Mouse (Mus musculus): ENCODE data around the gene Slc16a12. TPM values are rescaled to one million over a fixed set of nuclear protein-coding genes. Genes with fewer than 3 reads are reported as not detected.

Slc16a12 gene
- polyA plus RNA-seq, 1 experiment from 2014 or later: 0.75 TPM

DNA sequence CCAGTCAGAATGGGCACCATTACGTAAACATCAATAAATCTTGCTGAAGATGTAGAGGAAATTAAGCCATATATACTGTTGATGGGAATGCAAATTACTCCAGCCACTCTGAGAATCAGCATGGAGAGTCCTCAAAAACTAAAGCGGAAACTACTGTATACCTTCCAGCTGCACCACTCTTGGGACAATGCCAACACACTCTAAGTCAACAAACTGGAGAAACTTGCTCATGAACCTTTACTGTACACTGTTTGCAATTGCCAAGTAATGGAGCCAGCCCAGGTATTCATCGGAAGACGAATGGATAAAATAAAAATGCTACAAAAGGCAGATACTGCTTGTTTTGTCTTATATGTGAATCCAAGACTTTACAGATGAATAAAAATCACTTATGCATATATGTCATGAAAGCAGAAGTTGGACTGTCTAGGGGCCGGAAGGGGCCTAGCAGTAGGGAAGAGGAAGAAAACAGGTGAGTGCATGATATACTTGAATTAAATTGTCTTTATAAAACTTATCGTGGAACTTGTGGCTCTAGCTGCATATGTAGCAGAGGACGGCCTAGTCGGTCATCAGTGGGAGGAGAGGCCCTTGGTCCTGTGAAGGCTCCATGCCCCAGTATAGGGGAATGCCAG lies 50.6 kb downstream of the Slc16a12 start:
- Histone ChIP-seq H3K27ac (no peak overlapping the region), H3K36me3 (no peaks in the 10 kb centered on the region), H3K9me3 (replicated peaks) (no peaks in the 10 kb centered on the region), H3K4me1 (no peaks in the 10 kb centered on the region), H3K27me3 (ENCODE audit: low read depth, poor library complexity, severe bottlenecking) (no peaks in the 10 kb centered on the region), H3K4me3 (no peak overlapping the region)
- DNase-seq (ENCODE audit: low spot score): no peak
- WGBS: 94% methylated on average over 8 of the region's 8 CpGs

DNA sequence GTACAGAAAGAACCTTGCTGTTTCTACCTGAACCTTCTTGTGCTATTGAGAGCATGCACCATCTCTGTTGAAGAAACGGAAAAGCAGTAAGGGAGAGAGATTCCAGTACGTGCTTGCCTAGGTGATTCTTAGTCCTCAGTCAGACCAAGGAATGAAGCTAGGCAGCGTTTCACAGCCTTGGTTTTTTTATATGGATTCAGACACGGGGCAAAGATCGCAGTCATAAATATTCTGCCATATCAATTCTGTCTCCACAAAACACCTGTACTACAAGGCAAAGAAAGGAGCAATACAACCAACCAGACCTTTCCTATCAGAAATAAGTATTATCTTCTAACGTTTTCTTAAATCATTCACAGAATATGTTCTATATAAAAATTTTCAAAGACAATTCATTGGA lies 55.7 kb downstream of the Slc16a12 start:
- H3K36me3 ChIP-seq: no peaks in the 10 kb centered on the region
- 86% methylated on average over 6 of the region's 6 CpGs for WGBS
- no peak overlapping the region for H3K4me3 ChIP-seq
- H3K27ac ChIP-seq: no peak overlapping the region
- no peaks in the 10 kb centered on the region for H3K9me3 ChIP-seq (replicated peaks)
- DNase-seq (ENCODE audit: low spot score): no peak
- H3K27me3 ChIP-seq (ENCODE audit: low read depth, poor library complexity, severe bottlenecking): no peaks in the 10 kb centered on the region
- H3K4me1 ChIP-seq: no peaks in the 10 kb centered on the region

DNA sequence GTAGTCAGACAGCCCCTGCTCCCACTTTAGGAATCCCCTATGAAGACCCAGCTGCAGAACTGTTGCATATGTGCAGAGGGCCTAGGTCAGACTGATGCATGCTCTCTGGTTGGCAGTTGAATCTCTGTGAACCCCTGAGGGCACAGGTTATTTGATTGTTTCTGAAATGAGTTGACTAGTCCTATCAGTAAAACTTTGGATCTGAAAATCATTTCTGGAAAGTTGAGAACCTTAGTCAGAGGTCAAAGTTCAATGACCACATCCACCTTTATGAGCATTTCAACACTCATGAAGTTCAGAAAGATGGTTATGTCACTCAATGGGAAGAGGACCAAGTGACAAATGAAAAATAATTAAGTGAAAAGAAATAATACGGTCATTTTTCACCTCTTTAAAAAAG lies 61.6 kb downstream of the Slc16a12 start:
- H3K4me3 ChIP-seq: no peak overlapping the region
- WGBS: 92% methylated on average over 1 of the region's 1 CpGs
- H3K27me3 ChIP-seq (ENCODE audit: low read depth, poor library complexity, severe bottlenecking): no peaks in the 10 kb centered on the region
- H3K36me3 ChIP-seq: no peaks in the 10 kb centered on the region
- no peaks in the 10 kb centered on the region for H3K9me3 ChIP-seq (replicated peaks)
- DNase-seq (ENCODE audit: low spot score): no peak
- H3K4me1 ChIP-seq: no peaks in the 10 kb centered on the region
- H3K27ac ChIP-seq: no peak overlapping the region

DNA sequence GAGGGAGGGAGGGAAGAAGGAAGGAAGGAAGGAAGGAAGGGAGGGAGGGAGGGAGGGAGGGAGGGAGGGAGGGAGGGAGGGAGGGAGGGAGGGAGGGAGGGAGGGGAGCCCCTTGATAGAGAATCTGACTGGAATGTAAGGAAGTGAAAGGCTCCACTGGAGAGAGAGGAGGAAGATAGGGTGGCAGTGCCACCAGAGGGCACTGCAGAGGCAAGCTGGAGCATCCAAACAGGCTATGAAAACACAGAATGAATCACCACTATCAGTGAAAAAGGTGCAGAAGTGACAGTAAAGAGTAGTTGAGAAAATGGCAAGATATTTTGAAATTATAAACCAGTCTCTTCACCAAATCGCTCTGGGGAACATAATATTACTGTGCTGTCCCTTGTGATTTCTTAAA lies 62.2 kb downstream of the Slc16a12 start:
- Histone ChIP-seq H3K4me1 (no peaks in the 10 kb centered on the region), H3K27ac (no peak overlapping the region), H3K9me3 (replicated peaks) (no peaks in the 10 kb centered on the region), H3K36me3 (no peaks in the 10 kb centered on the region), H3K4me3 (no peak overlapping the region), H3K27me3 (ENCODE audit: low read depth, poor library complexity, severe bottlenecking) (no peaks in the 10 kb centered on the region)
- 70% methylated on average over 1 of the region's 1 CpGs for WGBS
- DNase-seq (ENCODE audit: low spot score): peak; percentile 44

DNA sequence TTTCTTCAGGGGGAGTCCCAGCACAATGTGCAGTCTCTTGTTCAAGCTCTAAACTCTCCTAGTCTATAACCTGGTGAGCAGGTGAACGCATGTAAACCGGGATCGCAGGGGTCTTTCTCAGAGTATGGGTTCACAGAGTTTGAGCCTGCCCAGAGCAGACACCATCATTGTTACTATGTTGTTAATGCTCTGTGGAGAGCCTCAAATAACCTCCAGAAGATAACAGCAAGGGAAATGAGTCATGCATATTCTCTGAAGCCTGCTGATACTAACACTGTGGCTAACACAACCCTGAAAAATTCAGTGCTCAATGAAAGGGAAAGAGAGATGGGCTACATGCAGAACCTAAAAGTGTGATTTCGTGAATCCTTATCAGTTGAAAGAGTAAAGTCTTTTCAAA lies 68.7 kb downstream of the Slc16a12 start:
- H3K4me3 ChIP-seq: no peak overlapping the region
- H3K4me1 ChIP-seq: no peaks in the 10 kb centered on the region
- DNase-seq (ENCODE audit: low spot score): no peak
- H3K36me3 ChIP-seq: no peaks in the 10 kb centered on the region
- H3K27ac ChIP-seq: no peak overlapping the region
- WGBS: 92% methylated on average over 4 of the region's 4 CpGs
- H3K9me3 ChIP-seq (replicated peaks): no peaks in the 10 kb centered on the region
- no peaks in the 10 kb centered on the region for H3K27me3 ChIP-seq (ENCODE audit: low read depth, poor library complexity, severe bottlenecking)

DNA sequence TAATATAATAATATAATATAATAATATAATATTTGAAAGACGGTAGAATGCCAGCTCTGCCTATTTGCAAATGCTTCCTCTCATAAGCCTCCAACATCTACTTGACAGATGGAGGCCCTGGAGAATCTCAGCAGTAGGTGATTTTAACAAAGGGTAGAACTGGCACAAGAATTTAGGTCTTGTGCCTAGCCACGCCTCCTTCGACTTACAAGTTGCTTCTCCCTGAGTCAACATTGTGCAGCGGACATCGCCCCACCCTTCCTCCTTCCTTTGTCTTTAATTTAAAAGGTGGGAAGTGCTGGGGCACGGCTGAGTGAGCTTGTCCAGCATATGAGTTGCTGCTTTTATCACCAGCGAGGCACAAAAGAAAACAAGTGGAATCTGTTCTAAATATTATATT lies 73.6 kb downstream of the Slc16a12 start:
- no peak for DNase-seq (ENCODE audit: low spot score)

DNA sequence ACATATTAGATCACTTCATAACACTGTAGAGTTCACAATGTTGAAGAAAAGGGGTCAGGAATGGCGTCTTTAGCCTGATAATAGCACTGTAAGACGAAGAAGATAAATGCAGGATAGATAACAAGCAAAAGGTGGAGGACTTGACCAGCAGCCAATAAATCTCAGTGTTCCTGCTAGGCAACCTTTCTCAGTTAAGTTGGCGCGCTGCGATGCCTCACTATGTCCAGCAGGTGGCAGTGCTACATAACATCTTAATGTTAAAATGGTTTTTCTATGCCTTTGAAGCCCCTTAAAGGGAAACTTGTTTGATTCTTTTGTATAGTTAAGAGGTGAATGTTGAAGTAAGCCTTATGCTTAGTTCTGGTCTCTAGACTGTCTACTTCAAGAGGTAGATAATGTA lies 81.0 kb downstream of the Slc16a12 start:
- no peak overlapping the region for H3K27ac ChIP-seq
- H3K4me3 ChIP-seq: no peak overlapping the region
- 0 out of 2 replicates have a peak, but pooled peaks cover 2% of the 10 kb centered on the region for H3K4me1 ChIP-seq
- H3K36me3 ChIP-seq: no peaks in the 10 kb centered on the region
- WGBS: 0% methylated on average over 5 of the region's 5 CpGs
- H3K9me3 ChIP-seq (replicated peaks): no peaks in the 10 kb centered on the region
- H3K27me3 ChIP-seq (ENCODE audit: low read depth, poor library complexity, severe bottlenecking): no peaks in the 10 kb centered on the region
- peak; percentile 71 for DNase-seq (ENCODE audit: low spot score)

More for the DNA sequence above, 73.6 kb downstream of the Slc16a12 start:
- H3K27ac ChIP-seq: no peak overlapping the region
- H3K27me3 ChIP-seq (ENCODE audit: low read depth, poor library complexity, severe bottlenecking): no peaks in the 10 kb centered on the region
- H3K9me3 ChIP-seq (replicated peaks): no peaks in the 10 kb centered on the region
- no peak overlapping the region for H3K4me3 ChIP-seq
- WGBS: 84% methylated on average over 7 of the region's 7 CpGs
- no peaks in the 10 kb centered on the region for H3K36me3 ChIP-seq
- no peaks in the 10 kb centered on the region for H3K4me1 ChIP-seq

DNA sequence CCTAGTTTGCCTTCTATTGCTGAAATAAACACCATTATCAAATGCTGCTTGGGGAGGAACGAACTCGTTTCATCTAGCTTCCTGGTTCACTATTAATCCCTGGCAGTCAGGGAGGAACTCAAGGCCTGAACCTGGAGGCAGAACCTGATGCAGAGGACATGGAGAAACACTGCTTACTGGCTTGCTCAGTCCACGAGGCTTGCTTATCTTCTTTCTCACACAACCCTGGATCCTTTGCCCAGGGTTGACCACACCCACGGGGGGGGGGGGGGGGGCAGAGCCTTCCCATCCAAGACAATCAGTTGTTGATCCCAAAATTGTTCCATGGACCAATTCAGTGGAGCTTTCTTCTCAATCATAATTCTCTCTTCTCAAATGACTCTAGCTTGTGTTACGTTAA lies 84.3 kb downstream of the Slc16a12 start:
- Histone ChIP-seq H3K4me3 (no peak overlapping the region), H3K27me3 (ENCODE audit: low read depth, poor library complexity, severe bottlenecking) (no peaks in the 10 kb centered on the region), H3K27ac (no peak overlapping the region), H3K36me3 (no peaks in the 10 kb centered on the region), H3K9me3 (replicated peaks) (no peaks in the 10 kb centered on the region), H3K4me1 (0 out of 2 replicates have a peak, but pooled peaks cover 2% of the 10 kb centered on the region)
- WGBS: 45% methylated on average over 5 of the region's 5 CpGs
- DNase-seq (ENCODE audit: low spot score): no peak

DNA sequence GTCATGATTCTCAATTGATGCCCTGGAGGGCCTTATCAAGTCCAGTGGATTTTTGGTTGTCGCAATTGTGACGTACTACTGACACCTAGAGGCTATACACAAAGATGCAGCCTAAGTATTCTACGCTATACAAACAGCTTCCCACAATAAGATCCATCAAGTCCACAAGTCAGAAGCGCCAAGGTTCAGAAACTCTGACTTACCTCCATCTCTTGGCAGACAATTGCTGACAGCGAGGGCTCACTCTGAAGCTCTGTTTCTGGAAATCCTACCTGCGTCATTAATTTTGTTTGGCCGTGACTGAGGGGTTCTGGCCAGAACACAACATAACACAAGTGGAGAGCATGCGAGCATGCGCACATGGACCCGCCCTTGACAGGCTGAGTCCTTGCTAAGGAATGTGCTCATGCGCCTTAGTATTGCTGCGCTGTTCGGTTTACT lies 85.0 kb downstream of the Slc16a12 start:
- H3K4me3 ChIP-seq: peak overlapping the region; percentile 43
- H3K4me1 ChIP-seq: 0 out of 2 replicates have a peak, but pooled peaks cover 2% of the 10 kb centered on the region
- H3K9me3 ChIP-seq (replicated peaks): no peaks in the 10 kb centered on the region
- peak; percentile 78 for DNase-seq (ENCODE audit: low spot score)
- no peaks in the 10 kb centered on the region for H3K27me3 ChIP-seq (ENCODE audit: low read depth, poor library complexity, severe bottlenecking)
- 18% methylated on average over 13 of the region's 13 CpGs for WGBS
- no peak overlapping the region for H3K27ac ChIP-seq
- H3K36me3 ChIP-seq: no peaks in the 10 kb centered on the region

DNA sequence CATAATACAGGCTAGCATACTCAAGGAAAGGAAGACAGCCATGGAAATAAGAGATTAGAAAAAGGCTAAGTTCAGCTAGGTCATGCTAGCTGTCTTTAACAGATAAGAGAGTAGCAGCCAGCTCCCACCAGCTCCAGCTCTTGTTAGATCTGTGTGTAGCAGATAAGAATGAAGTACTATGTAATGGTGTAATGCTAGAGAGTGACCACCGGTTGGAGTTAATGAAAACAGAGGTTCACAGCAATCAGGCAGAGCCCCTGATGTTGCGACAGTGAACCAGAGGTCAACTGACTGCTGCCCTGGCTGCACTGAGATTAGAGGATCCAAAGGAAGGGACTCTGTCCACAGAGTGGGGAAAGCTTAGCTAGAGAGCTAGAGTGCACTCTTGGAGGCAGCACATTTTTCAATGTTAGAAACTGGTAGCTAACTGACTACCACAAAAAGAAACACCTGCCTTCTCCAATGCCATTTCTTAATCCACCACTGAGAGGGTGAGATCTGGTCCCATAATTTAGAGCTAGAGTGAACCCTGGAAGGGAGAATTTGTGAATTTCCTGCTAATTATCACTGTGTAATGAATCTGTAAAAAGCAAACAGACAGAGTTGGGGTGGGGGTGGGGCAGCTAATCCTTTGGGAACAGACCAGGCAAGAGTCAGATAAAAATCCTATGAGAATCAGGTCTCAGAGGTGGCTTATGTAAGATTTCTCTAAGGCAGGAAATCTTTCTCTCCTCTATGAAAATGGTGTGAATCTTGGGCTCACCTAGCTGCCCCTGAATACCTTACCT lies 90.4 kb downstream of the Slc16a12 start:
- Histone ChIP-seq H3K4me1 (no peaks in the 10 kb centered on the region), H3K27me3 (ENCODE audit: low read depth, poor library complexity, severe bottlenecking) (no peaks in the 10 kb centered on the region), H3K4me3 (no peak overlapping the region), H3K36me3 (no peaks in the 10 kb centered on the region), H3K27ac (no peak overlapping the region), H3K9me3 (replicated peaks) (no peaks in the 10 kb centered on the region)
- 34% methylated on average over 2 of the region's 2 CpGs for WGBS
- no peak for DNase-seq (ENCODE audit: low spot score)

DNA sequence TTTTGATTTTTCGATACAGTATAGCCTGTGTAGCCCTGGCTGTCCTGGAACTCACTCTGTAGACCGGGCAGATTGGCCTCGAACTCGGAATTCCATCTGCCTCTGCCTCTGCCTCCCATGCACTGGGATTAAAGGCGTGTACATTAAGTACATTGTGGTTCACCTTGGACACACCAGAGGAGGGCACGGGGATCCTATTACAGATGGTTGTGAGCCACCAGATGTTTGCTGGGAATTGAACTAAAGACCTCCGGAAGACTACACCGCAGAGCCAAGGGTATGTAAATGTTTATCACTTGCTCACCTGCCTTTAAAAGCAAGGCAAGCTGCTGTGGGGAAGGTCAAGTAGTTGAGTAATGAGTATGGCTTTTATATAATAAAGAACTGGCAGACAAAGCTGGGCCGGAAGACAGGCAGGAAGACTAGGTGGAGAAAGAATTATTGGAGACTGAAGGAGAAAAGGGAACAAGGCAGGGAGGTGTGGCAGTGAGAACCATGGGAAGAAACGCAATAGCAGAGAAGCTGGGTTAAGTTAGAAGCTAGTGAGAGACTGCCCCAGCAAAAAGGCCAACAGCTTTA lies 91.8 kb downstream of the Slc16a12 start:
- H3K9me3 ChIP-seq (replicated peaks): no peaks in the 10 kb centered on the region
- DNase-seq (ENCODE audit: low spot score): no peak
- no peaks in the 10 kb centered on the region for H3K27me3 ChIP-seq (ENCODE audit: low read depth, poor library complexity, severe bottlenecking)
- no peaks in the 10 kb centered on the region for H3K4me1 ChIP-seq
- 85% methylated on average over 10 of the region's 10 CpGs for WGBS
- H3K4me3 ChIP-seq: no peak overlapping the region
- no peak overlapping the region for H3K27ac ChIP-seq
- no peaks in the 10 kb centered on the region for H3K36me3 ChIP-seq

DNA sequence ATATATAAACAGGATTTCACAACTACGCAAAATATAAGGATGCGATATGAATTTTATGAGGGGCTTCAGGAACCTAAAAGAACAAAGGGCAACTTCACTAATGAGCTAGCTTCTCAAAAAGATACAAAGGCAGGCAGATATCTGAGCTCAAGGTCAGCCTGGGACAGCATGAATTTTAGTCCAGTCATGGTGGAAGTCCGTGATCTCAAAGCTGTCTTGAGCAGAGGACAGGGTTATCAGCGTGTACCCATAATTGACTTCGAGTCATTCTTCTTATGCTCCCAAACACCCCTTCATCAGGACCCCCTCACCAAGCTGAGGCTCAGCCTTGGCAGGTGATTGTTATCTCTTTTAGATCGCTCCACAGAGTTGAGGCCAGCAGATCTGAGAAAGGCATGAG lies 96.1 kb downstream of the Slc16a12 start:
- no peak for DNase-seq (ENCODE audit: low spot score)
- no peaks in the 10 kb centered on the region for H3K36me3 ChIP-seq
- H3K4me3 ChIP-seq: no peak overlapping the region
- H3K9me3 ChIP-seq (replicated peaks): no peaks in the 10 kb centered on the region
- no peaks in the 10 kb centered on the region for H3K27me3 ChIP-seq (ENCODE audit: low read depth, poor library complexity, severe bottlenecking)
- no peaks in the 10 kb centered on the region for H3K4me1 ChIP-seq
- H3K27ac ChIP-seq: no peak overlapping the region
- WGBS: 92% methylated on average over 6 of the region's 6 CpGs

DNA sequence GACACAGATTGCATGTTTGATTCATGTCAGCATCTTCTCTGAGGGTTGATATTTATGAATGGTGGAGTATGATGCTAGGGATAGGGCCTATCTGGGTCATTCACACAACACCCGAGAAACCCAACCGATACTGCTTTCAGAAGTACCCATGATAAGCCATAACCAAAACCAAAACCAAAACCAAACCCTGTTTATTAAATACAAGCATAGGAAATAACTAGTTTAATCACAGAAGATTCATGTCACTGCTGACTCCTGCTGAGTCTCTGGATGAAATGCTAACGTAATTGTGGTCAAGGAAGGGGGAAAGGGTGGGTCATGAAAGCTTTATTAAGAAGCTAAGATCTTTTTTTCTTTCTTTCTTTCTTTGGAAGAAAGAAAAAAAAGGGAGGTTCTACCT lies 96.8 kb downstream of the Slc16a12 start:
- Histone ChIP-seq H3K27me3 (ENCODE audit: low read depth, poor library complexity, severe bottlenecking) (no peaks in the 10 kb centered on the region), H3K36me3 (no peaks in the 10 kb centered on the region), H3K27ac (no peak overlapping the region), H3K4me1 (no peaks in the 10 kb centered on the region), H3K4me3 (no peak overlapping the region), H3K9me3 (replicated peaks) (no peaks in the 10 kb centered on the region)
- no peak for DNase-seq (ENCODE audit: low spot score)
- WGBS: 88% methylated on average over 3 of the region's 3 CpGs
